Mouse (Mus musculus): ENCODE data around the gene Myo15b.
"Not testable (repeated sequence)": the region's sequence is repeated elsewhere in the genome, so short reads cannot be mapped to it uniquely, and the experiment has no call there.

Myo15b gene

GRCm38 (mm10) chr11:115831518-115831917 is 26.7 kb upstream of the Myo15b start:
- DNase-seq (ENCODE audit: low spot score) = no peak

- no peak for DNase-seq (ENCODE audit: low spot score)
Observed at GRCm38 (mm10) chr11:115832064-115832463, 26.1 kb upstream of the Myo15b start.

- DNase-seq (ENCODE audit: low spot score) = no peak
Observed at GRCm38 (mm10) chr11:115832523-115832922, 25.7 kb upstream of the Myo15b start.

- DNase-seq (ENCODE audit: low spot score) = no peak
Observed at GRCm38 (mm10) chr11:115833021-115833513, 25.1 kb upstream of the Myo15b start.

- DNase-seq (ENCODE audit: low spot score) = no peak
Observed at GRCm38 (mm10) chr11:115834033-115834432, 24.2 kb upstream of the Myo15b start.

GRCm38 (mm10) chr11:115836656-115837395 is 21.4 kb upstream of the Myo15b start:
- no peak for DNase-seq (ENCODE audit: low spot score)

- DNase-seq (ENCODE audit: low spot score) = no peak
Observed at GRCm38 (mm10) chr11:115837606-115838345, 20.4 kb upstream of the Myo15b start.

GRCm38 (mm10) chr11:115838895-115839311 is 19.3 kb upstream of the Myo15b start:
- no peak for DNase-seq (ENCODE audit: low spot score)

GRCm38 (mm10) chr11:115839732-115840131 is 18.5 kb upstream of the Myo15b start:
- DNase-seq (ENCODE audit: low spot score) = no peak

GRCm38 (mm10) chr11:115841044-115841443 is 17.2 kb upstream of the Myo15b start:
- no peak for DNase-seq (ENCODE audit: low spot score)

GRCm38 (mm10) chr11:115841961-115842550 is 16.1 kb upstream of the Myo15b start:
- DNase-seq (ENCODE audit: low spot score) = peak; percentile 71

- no peak for DNase-seq (ENCODE audit: low spot score)
Observed at GRCm38 (mm10) chr11:115843141-115843890, 14.9 kb upstream of the Myo15b start.

GRCm38 (mm10) chr11:115843891-115844239 is 14.3 kb upstream of the Myo15b start:
- DNase-seq (ENCODE audit: low spot score) = no peak

GRCm38 (mm10) chr11:115844240-115844639 is 14.0 kb upstream of the Myo15b start:
- no peak for DNase-seq (ENCODE audit: low spot score)

- DNase-seq (ENCODE audit: low spot score) = no peak
Observed at GRCm38 (mm10) chr11:115845819-115846218, 12.4 kb upstream of the Myo15b start.

GRCm38 (mm10) chr11:115854674-115855073 is 3.5 kb upstream of the Myo15b start:
- no peak for DNase-seq (ENCODE audit: low spot score)

- not testable (repeated sequence) for DNase-seq (ENCODE audit: low spot score)
Observed at GRCm38 (mm10) chr11:115857146-115857545, 1.1 kb upstream of the Myo15b start.

GRCm38 (mm10) chr11:115857936-115858335 is 270 bp upstream of the Myo15b start:
- DNase-seq (ENCODE audit: low spot score) = no peak

- peak; percentile 80 for DNase-seq (ENCODE audit: low spot score)
Observed at GRCm38 (mm10) chr11:115859143-115859945, 1.1 kb downstream of the Myo15b start.

- DNase-seq (ENCODE audit: low spot score) = no peak
Observed at GRCm38 (mm10) chr11:115863895-115864294, 5.7 kb downstream of the Myo15b start.

GRCm38 (mm10) chr11:115869393-115869792 is 11.2 kb downstream of the Myo15b start:
- DNase-seq (ENCODE audit: low spot score) = no peak

All from ovary, adult 18-20 months (tissue).